Mouse (Mus musculus): ENCODE measurements at regions not wholly inside any gene's neighbourhood (a gene's known extent, or its start where the extent isn't known, plus 50 kb on each side); places are given as distances from the start of the nearest gene placed in this dataset.
"Not testable (repeated sequence)": the region's sequence is repeated elsewhere in the genome, so short reads cannot be mapped to it uniquely, and the experiment has no call there.

- WGBS = 55% methylated on average over 1 of the region's 2 CpGs
- DNase-seq; H3K27ac ChIP-seq; H3K27me3 ChIP-seq (ENCODE audit: control insufficient read depth, insufficient read depth, low read length); intact Hi-C loops (cut with DNase I); H3K36me3 ChIP-seq (ENCODE audit: control insufficient read depth, insufficient read depth, low read length); H3K9ac ChIP-seq (ENCODE audit: low read depth, low read length); H3K4me3 ChIP-seq; H3K4me1 ChIP-seq (ENCODE audit: control insufficient read depth, insufficient read depth, low read length); H3K79me2 ChIP-seq (replicated peaks; ENCODE audit: control insufficient read depth, insufficient read depth, low read length): not testable (repeated sequence)
Observed at GRCm38 (mm10) chrX:103532620-103533199, 97.7 kb upstream of the Zcchc13 start.

GRCm38 (mm10) chrX:103533306-103533705 is 97.1 kb upstream of the Zcchc13 start:
- no peak overlapping the region for H3K9ac ChIP-seq (ENCODE audit: low read depth, low read length)

GRCm38 (mm10) chrX:103533831-103534230 is 96.6 kb upstream of the Zcchc13 start:
- Histone ChIP-seq H3K9ac (ENCODE audit: low read depth, low read length) (no peak overlapping the region), H3K4me1 (ENCODE audit: control insufficient read depth, insufficient read depth, low read length) (no peaks in the 10 kb centered on the region), H3K4me3 (no peak overlapping the region), H3K27ac (no peak overlapping the region), H3K27me3 (ENCODE audit: control insufficient read depth, insufficient read depth, low read length) (no peaks in the 10 kb centered on the region), H3K36me3 (ENCODE audit: control insufficient read depth, insufficient read depth, low read length) (no peaks in the 10 kb centered on the region), H3K79me2 (replicated peaks; ENCODE audit: control insufficient read depth, insufficient read depth, low read length) (no peaks in the 10 kb centered on the region)
- intact Hi-C loops (cut with DNase I) = loop anchor here (2.0 kb wide), 1 partner anchor 19 kb away; no protein-coding TSS in a partner anchor
- DNase-seq = no peak
- WGBS = 77% methylated on average over 1 of the region's 1 CpGs
- no peak for TF ChIP-seq CTCF (IDR thresholded peaks at IDR 0.05)
- TF ChIP-seq POLR2A (IDR thresholded peaks at IDR 0.05; ENCODE audit: insufficient read depth, low read depth, low read length) = no peak
- no peak for TF ChIP-seq EP300 (IDR thresholded peaks at IDR 0.05; ENCODE audit: insufficient read depth, low read depth, low read length)

More at GRCm38 (mm10) chrX:103533306-103533705, 97.1 kb upstream of the Zcchc13 start:
- DNase-seq = no peak
- Histone ChIP-seq H3K27me3 (ENCODE audit: control insufficient read depth, insufficient read depth, low read length) (no peaks in the 10 kb centered on the region), H3K36me3 (ENCODE audit: control insufficient read depth, insufficient read depth, low read length) (no peaks in the 10 kb centered on the region), H3K4me3 (no peak overlapping the region), H3K27ac (no peak overlapping the region), H3K79me2 (replicated peaks; ENCODE audit: control insufficient read depth, insufficient read depth, low read length) (no peaks in the 10 kb centered on the region), H3K4me1 (ENCODE audit: control insufficient read depth, insufficient read depth, low read length) (no peaks in the 10 kb centered on the region)
- WGBS = 42% methylated on average over 11 of the region's 11 CpGs
- TF ChIP-seq CTCF (IDR thresholded peaks at IDR 0.05) = no peak
- no peak for TF ChIP-seq POLR2A (IDR thresholded peaks at IDR 0.05; ENCODE audit: insufficient read depth, low read depth, low read length)
- no peak for TF ChIP-seq EP300 (IDR thresholded peaks at IDR 0.05; ENCODE audit: insufficient read depth, low read depth, low read length)
- intact Hi-C loops (cut with DNase I) = no loop called here

GRCm38 (mm10) chrX:103546490-103547202 is 83.7 kb upstream of the Zcchc13 start:
- Histone ChIP-seq H3K4me1 (ENCODE audit: control insufficient read depth, insufficient read depth, low read length) (no peaks in the 10 kb centered on the region; the same call in 1 of the 2 replicates), H3K4me3 (no peak overlapping the region), H3K27ac (no peak overlapping the region), H3K79me2 (replicated peaks; ENCODE audit: control insufficient read depth, insufficient read depth, low read length) (no peaks in the 10 kb centered on the region), H3K27me3 (ENCODE audit: control insufficient read depth, insufficient read depth, low read length) (no peaks in the 10 kb centered on the region), H3K36me3 (ENCODE audit: control insufficient read depth, insufficient read depth, low read length) (no peaks in the 10 kb centered on the region), H3K9ac (ENCODE audit: low read depth, low read length) (no peak overlapping the region)
- DNase-seq = no peak
- TF ChIP-seq CTCF (IDR thresholded peaks at IDR 0.05) (no peak), POLR2A (IDR thresholded peaks at IDR 0.05; ENCODE audit: insufficient read depth, low read depth, low read length) (no peak), EP300 (IDR thresholded peaks at IDR 0.05; ENCODE audit: insufficient read depth, low read depth, low read length) (no peak)
- intact Hi-C loops (cut with DNase I) = no loop called here
- 83% methylated on average over 5 of the region's 5 CpGs for WGBS

- no peaks in the 10 kb centered on the region for H3K27me3 ChIP-seq (ENCODE audit: control insufficient read depth, insufficient read depth, low read length)
- 0 out of 2 replicates have a peak, but pooled peaks have one; percentile 8 for TF ChIP-seq EP300 (IDR thresholded peaks at IDR 0.05; ENCODE audit: insufficient read depth, low read depth, low read length)
- TF ChIP-seq POLR2A (IDR thresholded peaks at IDR 0.05; ENCODE audit: insufficient read depth, low read depth, low read length) = no peak
- TF ChIP-seq CTCF (IDR thresholded peaks at IDR 0.05) = no peak
- peak; percentile 63 to 67 for DNase-seq
- H3K36me3 ChIP-seq (ENCODE audit: control insufficient read depth, insufficient read depth, low read length) = no peaks in the 10 kb centered on the region; the same call in 1 of the 2 replicates
- H3K4me3 ChIP-seq = no peak overlapping the region
- WGBS = 30% methylated on average over 14 of the region's 14 CpGs
- no peak overlapping the region for H3K9ac ChIP-seq (ENCODE audit: low read depth, low read length)
- no peak overlapping the region for H3K27ac ChIP-seq
- H3K79me2 ChIP-seq (replicated peaks; ENCODE audit: control insufficient read depth, insufficient read depth, low read length) = no peaks in the 10 kb centered on the region
- intact Hi-C loops (cut with DNase I) = loop anchor here (5.0 kb wide), 1 partner anchor 59 kb away; no protein-coding TSS in a partner anchor
- H3K4me1 ChIP-seq (ENCODE audit: control insufficient read depth, insufficient read depth, low read length) = peaks cover 2% of the 10 kb centered on the region
Observed at GRCm38 (mm10) chrX:103551304-103551703, 79.1 kb upstream of the Zcchc13 start.

- peaks cover 3% of the 10 kb centered on the region for H3K4me1 ChIP-seq (ENCODE audit: control insufficient read depth, insufficient read depth, low read length)
- no peaks in the 10 kb centered on the region for H3K27me3 ChIP-seq (ENCODE audit: control insufficient read depth, insufficient read depth, low read length)
- TF ChIP-seq EP300 (IDR thresholded peaks at IDR 0.05; ENCODE audit: insufficient read depth, low read depth, low read length) = no peak
- no peak for TF ChIP-seq CTCF (IDR thresholded peaks at IDR 0.05)
- TF ChIP-seq POLR2A (IDR thresholded peaks at IDR 0.05; ENCODE audit: insufficient read depth, low read depth, low read length) = no peak
- H3K9ac ChIP-seq (ENCODE audit: low read depth, low read length) = no peak overlapping the region
- 97% methylated on average over 3 of the region's 3 CpGs for WGBS
- no peak for DNase-seq
- no peak overlapping the region; the same call in 1 of the 2 replicates for H3K27ac ChIP-seq
- intact Hi-C loops (cut with DNase I) = loop anchor here (2.0 to 5.0 kb wide), 2 partner anchors 18 to 61 kb away; no protein-coding TSS in a partner anchor
- H3K4me3 ChIP-seq = no peak overlapping the region
- no peaks in the 10 kb centered on the region for H3K79me2 ChIP-seq (replicated peaks; ENCODE audit: control insufficient read depth, insufficient read depth, low read length)
- no peaks in the 10 kb centered on the region; the same call in 1 of the 2 replicates for H3K36me3 ChIP-seq (ENCODE audit: control insufficient read depth, insufficient read depth, low read length)
Observed at GRCm38 (mm10) chrX:103553196-103553595, 77.2 kb upstream of the Zcchc13 start.
